Mouse (Mus musculus) forebrain, embryonic 16.5 days (tissue): Measurements from ENCODE around the gene Myo1h. TPM values are rescaled to one million over a fixed set of nuclear protein-coding genes. Genes with fewer than 3 reads are reported as not detected.

Experiments
- ATAC-seq: fragments of 200-750 bp; cut with Nextera tagmentation; 2 replicates; pipeline ENCODE4 v1.8.0; 2017; ENCODE audit warnings: mild to moderate bottlenecking, moderate library complexity
- H3K27ac ChIP-seq: fragments of 300-500 bp; sonication (generic); 2 replicates; pipeline ENCODE4 v1.5.1; 2014; ENCODE audit warnings: low read length, control low read depth
- H3K27me3 ChIP-seq: fragments of 300-500 bp; sonication (generic); replicated peaks from 2 replicates; pipeline ENCODE4 v1.6.1; 2014; ENCODE audit warnings: low read length; ENCODE audit not compliant: control insufficient read depth, insufficient read depth
- H3K36me3 ChIP-seq: fragments of 300-500 bp; sonication (generic); 2 replicates; pipeline ENCODE4 v1.6.1; 2014; ENCODE audit not compliant: control insufficient read depth, insufficient read depth
- H3K4me1 ChIP-seq: fragments of 300-500 bp; sonication (generic); replicated peaks from 2 replicates; pipeline ENCODE4 v1.6.1; 2014; ENCODE audit warnings: low read length; ENCODE audit not compliant: control insufficient read depth, insufficient read depth
- H3K4me2 ChIP-seq: fragments of 300-500 bp; sonication (generic); 2 replicates; pipeline ENCODE4 v1.6.1; 2014; ENCODE audit warnings: mild to moderate bottlenecking, low read length, control low read depth
- H3K4me3 ChIP-seq: fragments of 300-500 bp; sonication (generic); replicated peaks from 2 replicates; pipeline ENCODE4 v1.5.1; 2014; ENCODE audit warnings: mild to moderate bottlenecking, low read length, control low read depth
- H3K9ac ChIP-seq: fragments of 300-500 bp; sonication (generic); replicated peaks from 2 replicates; pipeline ENCODE4 v1.6.1; 2014; ENCODE audit warnings: low read depth, low read length, control low read depth
- H3K9me3 ChIP-seq: fragments of 300-500 bp; sonication (generic); 2 replicates; pipeline ENCODE4 v1.6.1; 2016; ENCODE audit warnings: low read length; ENCODE audit not compliant: control insufficient read depth
- WGBS: fragments of 180-500 bp; shearing (Covaris S2); extraction: QIAGEN DNeasy Blood & Tissue Kit; methylation state at CpG from one replicate; pipeline ENCODE4 v1.1.7; 2014; 5-methylcytosine and 5-hydroxymethylcytosine counted together
- microRNA-seq: library from miRNA; unstranded; fragments of <30 nt; microRNA quantifications from one replicate; pipeline ENCODE4, GENCODE M21; 2017
- polyA plus RNA-seq: library from polyadenylated mRNA; unstranded; fragments of >200 nt; fragmentation: Nextera tagmentation; extraction: Ambion mirVana; gene quantifications from 2 replicates; pipeline ENCODE4 v1.2.1, GENCODE M21; 2015

Myo1h gene
- polyA plus RNA-seq, 1 experiment from 2014 or later = 0.91 TPM

DNA sequence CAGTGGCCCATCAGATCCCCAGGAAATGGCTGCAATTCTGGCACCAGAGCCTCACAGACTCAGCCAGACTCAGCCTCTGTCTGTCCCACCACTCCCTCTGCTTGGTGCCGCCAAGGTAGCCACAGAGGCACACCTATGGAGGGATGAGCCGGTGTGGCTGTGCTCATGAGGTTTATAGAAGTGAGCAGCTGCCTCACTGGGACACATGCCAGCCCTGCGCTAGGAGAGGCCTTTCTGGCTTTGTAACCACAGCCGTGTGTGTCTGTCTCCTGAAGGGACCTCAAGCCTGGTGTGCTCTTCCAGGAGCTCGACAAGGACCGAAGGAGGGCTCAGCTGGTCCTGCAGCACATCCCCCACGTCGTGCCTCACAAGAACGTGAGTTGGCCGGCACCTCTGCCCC lies 118.3 kb downstream of the Myo1h start:
- no peak overlapping the region for H3K27ac ChIP-seq
- no peak overlapping the region for H3K4me2 ChIP-seq
- H3K4me3 ChIP-seq = no peak overlapping the region
- peaks cover 61% of the 10 kb centered on the region for H3K36me3 ChIP-seq
- no peaks in the 10 kb centered on the region for H3K9me3 ChIP-seq
- H3K9ac ChIP-seq = no peak overlapping the region
- no peaks in the 10 kb centered on the region for H3K27me3 ChIP-seq
- no peaks in the 10 kb centered on the region for H3K4me1 ChIP-seq
- no peak for ATAC-seq
- 73% methylated on average over 10 of the region's 10 CpGs for WGBS

DNA sequence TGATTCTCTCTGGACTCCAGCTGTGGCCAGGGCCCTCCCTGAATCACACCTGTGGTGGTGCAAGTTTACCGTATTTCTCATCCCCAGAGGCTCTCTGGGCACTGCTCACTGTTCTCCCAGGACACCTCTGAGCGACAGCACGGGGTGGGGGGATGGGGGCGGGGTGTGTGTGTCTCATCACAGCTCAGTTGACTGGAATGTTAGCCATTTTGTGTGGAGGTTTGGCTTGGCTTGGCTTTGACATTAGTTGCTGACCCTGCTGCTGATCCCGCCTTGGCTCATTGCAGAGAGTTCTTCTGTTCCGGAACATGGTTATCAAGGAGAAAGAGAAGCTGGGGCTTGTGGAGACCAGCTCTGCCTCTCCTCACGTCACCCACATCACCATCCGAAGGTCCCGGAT lies 118.8 kb downstream of the Myo1h start:
- WGBS = 91% methylated on average over 9 of the region's 9 CpGs
- no peaks in the 10 kb centered on the region for H3K4me1 ChIP-seq
- no peaks in the 10 kb centered on the region for H3K27me3 ChIP-seq
- ATAC-seq = no peak
- peaks cover 61% of the 10 kb centered on the region for H3K36me3 ChIP-seq
- H3K4me3 ChIP-seq = no peak overlapping the region
- H3K4me2 ChIP-seq = no peak overlapping the region
- H3K9ac ChIP-seq = no peak overlapping the region
- H3K27ac ChIP-seq = no peak overlapping the region
- no peaks in the 10 kb centered on the region for H3K9me3 ChIP-seq

DNA sequence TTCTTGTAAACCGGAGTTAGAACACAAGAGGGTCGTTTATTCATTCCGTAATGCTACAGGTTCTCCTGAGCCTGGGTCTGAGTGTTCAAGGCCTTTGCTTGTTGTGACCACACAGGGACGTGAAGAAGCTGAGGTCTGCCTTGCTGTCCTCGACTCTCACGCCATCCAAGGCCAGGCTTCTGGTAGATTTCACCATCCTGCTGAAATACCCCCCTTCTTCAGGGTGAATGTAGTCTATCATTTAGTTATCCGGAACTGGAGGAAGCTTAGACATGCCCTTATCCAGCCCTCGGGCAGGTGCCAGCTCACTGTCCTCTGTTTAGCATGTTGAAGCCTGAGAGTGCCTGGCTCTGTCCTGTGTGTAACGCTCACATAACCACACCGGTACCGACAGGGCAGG lies 119.9 kb downstream of the Myo1h start:
- Histone ChIP-seq H3K27ac (no peak overlapping the region), H3K27me3 (no peaks in the 10 kb centered on the region), H3K9ac (no peak overlapping the region), H3K4me2 (no peak overlapping the region), H3K36me3 (peaks cover 56% of the 10 kb centered on the region), H3K9me3 (no peaks in the 10 kb centered on the region), H3K4me3 (no peak overlapping the region), H3K4me1 (no peaks in the 10 kb centered on the region)
- no peak for ATAC-seq
- 92% methylated on average over 11 of the region's 11 CpGs for WGBS

DNA sequence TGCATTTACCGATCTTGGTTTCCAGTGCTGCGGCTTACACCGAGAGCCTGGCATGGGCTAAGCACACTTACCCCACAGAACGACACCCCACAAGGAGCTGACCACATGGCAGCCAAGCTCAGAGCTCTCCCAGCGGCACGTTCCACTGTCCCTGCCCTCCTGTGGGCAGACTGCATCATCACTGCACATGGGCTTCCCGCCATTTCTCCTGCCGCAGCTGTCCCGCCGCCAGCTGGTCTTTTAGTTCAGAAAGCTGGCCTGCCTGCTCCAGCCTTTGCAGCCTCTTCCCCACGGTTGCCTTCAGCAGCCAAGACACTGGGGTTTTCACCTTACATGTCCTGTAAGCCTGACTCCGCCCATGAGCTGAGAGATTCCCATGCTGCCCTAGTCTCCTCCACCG lies 121.5 kb downstream of the Myo1h start:
- no peak overlapping the region for H3K9ac ChIP-seq
- H3K4me1 ChIP-seq = no peaks in the 10 kb centered on the region
- H3K9me3 ChIP-seq = no peaks in the 10 kb centered on the region
- no peak overlapping the region for H3K4me2 ChIP-seq
- H3K36me3 ChIP-seq = peaks cover 43% of the 10 kb centered on the region
- no peaks in the 10 kb centered on the region for H3K27me3 ChIP-seq
- 86% methylated on average over 13 of the region's 13 CpGs for WGBS
- H3K27ac ChIP-seq = no peak overlapping the region
- no peak overlapping the region for H3K4me3 ChIP-seq
- ATAC-seq = no peak

DNA sequence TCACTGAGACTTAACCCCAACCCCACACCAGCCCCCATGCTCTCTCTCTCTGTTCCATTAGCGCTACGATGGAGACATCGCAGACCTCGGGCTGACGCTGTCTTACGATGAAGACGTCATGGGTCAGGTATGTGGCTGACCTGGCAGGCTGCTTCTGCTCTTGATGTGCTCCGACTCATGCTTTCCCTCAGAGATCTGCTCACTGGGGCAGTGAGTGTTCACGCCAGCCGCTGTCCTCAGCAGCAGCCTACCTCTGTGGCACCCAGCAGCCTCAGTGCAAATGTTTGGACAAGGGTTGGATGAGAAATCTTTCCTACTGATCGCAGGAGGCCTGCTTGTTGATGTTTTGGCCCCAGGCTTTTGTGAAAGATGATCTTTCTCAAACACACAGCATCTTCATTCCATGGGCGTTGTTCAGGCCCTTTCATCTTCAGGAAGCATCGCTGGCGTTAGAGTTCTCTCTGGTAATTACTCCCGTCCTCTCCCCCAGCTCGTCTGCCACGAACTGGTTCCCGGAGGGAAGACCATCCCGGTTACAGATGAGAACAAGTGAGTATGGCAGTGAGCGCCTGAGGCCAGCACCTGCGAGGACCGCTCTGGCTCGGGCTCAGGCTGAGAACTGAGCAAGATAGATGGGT lies 123.5 kb downstream of the Myo1h start:
- H3K9me3 ChIP-seq = no peaks in the 10 kb centered on the region
- whole genome bisulfite sequencing = 88% methylated on average over 23 of the region's 23 CpGs

DNA sequence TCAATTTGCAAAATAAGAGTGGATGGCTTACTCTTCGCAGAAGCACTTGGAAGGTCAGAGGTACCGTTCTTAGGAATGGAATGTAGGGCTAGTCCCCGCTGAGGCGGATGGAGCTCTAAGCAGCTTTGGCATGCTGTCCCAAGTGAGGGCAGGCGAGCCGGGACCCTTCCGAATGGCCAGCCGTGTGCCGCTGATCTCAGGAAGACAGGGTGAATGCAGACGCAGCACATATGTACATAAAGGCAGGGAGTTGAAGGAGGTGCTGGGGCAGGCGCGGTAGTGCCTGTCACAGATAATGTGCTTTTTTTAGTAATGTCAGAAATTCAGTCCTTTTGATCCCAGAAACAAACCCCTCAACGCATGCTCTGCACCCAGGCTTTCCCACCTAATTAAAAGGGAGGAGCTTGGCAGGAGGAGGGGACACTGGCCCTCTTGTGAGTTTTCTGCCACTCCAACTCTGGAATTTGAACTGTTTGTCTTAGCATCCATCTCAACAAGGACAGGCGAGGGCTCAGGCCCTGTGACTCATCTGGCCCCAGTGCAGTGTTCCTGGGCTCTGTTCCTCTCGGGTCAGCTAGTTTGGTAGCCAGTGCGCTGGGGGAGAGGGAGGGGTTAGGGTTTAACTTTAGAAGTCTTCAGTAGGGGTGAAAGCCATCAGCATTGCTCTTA lies 124.2 kb downstream of the Myo1h start:
- peaks cover 30% of the 10 kb centered on the region for H3K36me3 ChIP-seq
- H3K27ac ChIP-seq = no peak overlapping the region
- 87% methylated on average over 16 of the region's 16 CpGs for WGBS
- no peak for ATAC-seq
- no peaks in the 10 kb centered on the region for H3K27me3 ChIP-seq
- H3K9me3 ChIP-seq = no peaks in the 10 kb centered on the region
- H3K4me3 ChIP-seq = no peak overlapping the region
- H3K9ac ChIP-seq = no peak overlapping the region
- no peak overlapping the region for H3K4me2 ChIP-seq
- H3K4me1 ChIP-seq = no peaks in the 10 kb centered on the region

More for the DNA sequence above, 123.5 kb downstream of the Myo1h start:
- Histone ChIP-seq H3K4me2 (no peak overlapping the region), H3K36me3 (peaks cover 36% of the 10 kb centered on the region), H3K4me3 (no peak overlapping the region), H3K9ac (no peak overlapping the region), H3K27me3 (no peaks in the 10 kb centered on the region), H3K4me1 (no peaks in the 10 kb centered on the region), H3K27ac (no peak overlapping the region)
- no peak for ATAC-seq

Small RNA genes lying within 50 kb of the gene (microRNA-seq; reads per million reads assigned to microRNA genes)
- gene Mir7027 = not detected

Other genes with a start within 250 kb of the Myo1h start
- 17.9 and 20.6 TPM in 2 replicates for gene Usp30, start 223.7 kb upstream of the Myo1h start, polyA plus RNA-seq
- 84.6 and 102 TPM in 2 replicates for gene Svop, start 197.6 kb upstream of the Myo1h start, polyA plus RNA-seq
- 5.3 and 6.4 TPM in 2 replicates for gene Alkbh2, start 160.9 kb upstream of the Myo1h start, polyA plus RNA-seq
- 19.1 TPM in 2 replicates for gene Ung, start 158.8 kb upstream of the Myo1h start, polyA plus RNA-seq
- 1.2 and 2.9 TPM in 2 replicates for gene Acacb, start 142.6 kb upstream of the Myo1h start, polyA plus RNA-seq
- gene Foxn4, start 15.4 kb upstream of the Myo1h start, polyA plus RNA-seq = 0.24 and 0.68 TPM in 2 replicates
- 90.4 and 98.5 TPM in 2 replicates for gene Kctd10, start 91.3 kb downstream of the Myo1h start, polyA plus RNA-seq
- gene Ube3b, start 91.4 kb downstream of the Myo1h start, polyA plus RNA-seq = 44.9 and 47.5 TPM in 2 replicates
- gene Mmab, start 154.9 kb downstream of the Myo1h start, polyA plus RNA-seq = 20.1 and 27.7 TPM in 2 replicates
- gene Mvk, start 155.1 kb downstream of the Myo1h start, polyA plus RNA-seq = 44.0 and 48.1 TPM in 2 replicates